Mouse (Mus musculus) adrenal gland, postnatal 25 days (tissue): ENCODE results near the gene Vcam1. TPM values are rescaled to one million over a fixed set of nuclear protein-coding genes. Genes with fewer than 3 reads are reported as not detected.

Experiments used
- DNase-seq: peaks from one replicate; pipeline ENCODE4 v3.0.0; 2021; ENCODE audit warnings: mixed read lengths
- long read RNA-seq: library from polyadenylated mRNA; stranded (forward); transcript quantifications from one replicate; pipeline ENCODE4 v2.0.0, GENCODE M21; 2021
- total RNA-seq: library from RNA; stranded (reverse); gene quantifications from 2 replicates; pipeline ENCODE4 v1.2.3, GENCODE M21; 2021

The Vcam1 gene
- 10.8 and 13.1 TPM in 2 replicates for total RNA-seq
- long read RNA-seq, transcript Vcam1-201 (9 exons, 3,469 nt): major isoform, 17 of 32 reads
- long read RNA-seq, partial matches to known transcripts: 10 of 32 reads
- long read RNA-seq, other reads (novel, unspliced or antisense): 3 of 32 reads

DNA sequence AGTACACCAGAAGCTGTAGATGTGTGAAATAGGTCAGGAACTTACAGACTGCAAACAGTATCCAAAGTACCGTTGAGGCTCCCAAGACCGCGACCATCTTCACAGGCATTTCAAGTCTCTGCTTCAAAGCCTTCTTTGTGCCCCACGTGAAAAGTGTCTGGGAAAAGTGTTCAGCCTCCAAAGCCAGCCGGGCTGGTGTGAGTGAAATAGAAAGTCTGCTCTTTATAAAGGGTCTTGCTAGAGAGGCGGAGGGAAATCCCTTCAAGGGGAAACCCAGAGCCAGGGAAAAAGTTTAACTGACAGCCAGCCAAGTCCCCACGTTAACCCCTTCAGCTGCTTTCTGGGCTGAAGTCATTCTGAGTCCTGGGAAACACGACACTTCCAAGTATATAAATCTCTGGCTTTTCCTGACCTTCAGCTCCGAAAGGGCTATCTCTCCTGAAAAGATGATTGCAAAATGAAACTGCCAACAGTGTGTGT is at the start of gene Vcam1:
TSS of gene Vcam1 (minus strand) at position 430 of the 480 bp plus-strand sequence.
- peak; percentile 7 for DNase-seq

DNA sequence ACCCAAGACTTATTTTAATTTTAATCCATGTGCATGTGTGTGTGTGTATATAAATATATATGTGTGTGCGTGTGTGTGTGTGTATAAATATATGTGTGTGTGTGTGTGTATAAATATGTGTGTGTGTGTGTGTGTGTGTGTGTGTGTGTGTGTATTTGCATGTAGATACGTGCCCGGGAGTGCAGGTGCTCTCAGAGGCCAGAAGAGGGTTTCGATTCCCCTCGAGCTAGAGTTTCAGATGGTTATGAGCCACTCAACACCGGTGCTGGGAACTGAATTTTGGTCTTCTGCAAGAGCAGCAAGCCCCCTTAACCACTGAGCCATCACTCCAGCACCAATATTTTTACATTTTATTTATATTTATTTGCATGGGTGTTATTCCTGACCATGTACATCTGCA is 45.6 kb upstream of the Vcam1 start:
- DNase-seq: no peak

DNA sequence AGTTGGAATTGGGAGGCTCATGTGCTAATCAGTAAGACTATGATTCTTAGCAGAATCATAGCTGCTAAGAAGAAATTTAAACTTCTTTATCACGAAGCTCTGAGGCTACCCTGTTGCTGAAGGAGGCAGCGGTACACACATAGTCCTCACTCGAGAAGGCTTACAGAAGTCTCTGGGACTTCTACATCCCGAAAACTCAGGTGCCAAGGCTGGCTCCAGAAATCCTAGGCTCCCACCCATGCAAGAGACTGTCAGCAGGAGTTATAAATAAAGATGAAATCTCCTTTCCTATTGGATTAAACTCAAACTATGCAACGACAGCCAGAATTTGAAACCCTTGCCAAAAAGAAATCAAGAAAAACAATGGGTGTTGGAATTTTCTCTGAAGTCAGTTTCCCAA is 42.0 kb upstream of the Vcam1 start:
- DNase-seq: no peak

DNA sequence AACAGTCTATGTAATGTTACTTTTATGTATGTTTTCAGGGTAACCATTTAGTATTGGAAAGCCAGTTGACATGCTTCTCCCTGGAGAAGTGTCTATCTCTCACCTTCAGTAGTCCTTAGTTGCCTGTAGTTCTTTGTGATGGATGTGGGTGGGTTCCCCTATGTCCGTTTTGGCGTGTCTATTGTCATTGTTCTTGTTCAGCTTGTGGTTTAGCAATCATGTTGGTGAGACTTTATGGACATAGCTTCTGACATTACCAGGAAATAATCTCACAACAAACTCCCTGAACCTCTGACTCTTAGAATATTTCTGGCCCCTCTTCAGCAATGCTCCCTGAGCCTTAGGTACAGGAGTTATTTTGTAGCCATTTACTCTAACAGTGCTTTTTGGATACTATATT is 38.6 kb upstream of the Vcam1 start:
- DNase-seq: no peak

DNA sequence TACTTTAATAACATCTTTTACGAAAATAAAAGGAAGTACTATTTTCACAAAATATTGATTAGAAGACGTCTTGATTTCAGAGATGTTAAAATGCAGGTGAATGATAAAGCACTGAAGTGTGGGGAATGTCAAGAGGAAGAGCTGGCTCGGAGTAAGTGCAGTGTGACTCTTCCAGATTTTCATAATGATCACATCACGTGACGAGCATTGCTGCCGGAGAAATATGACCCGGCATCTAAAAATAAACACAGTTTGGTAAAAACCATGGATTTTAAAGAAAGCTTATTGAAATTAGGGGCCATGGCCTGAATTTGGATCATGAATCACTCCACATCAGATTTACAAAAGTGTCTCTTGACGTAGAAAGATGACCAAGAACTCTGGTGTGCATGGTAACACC is 36.8 kb upstream of the Vcam1 start:
- DNase-seq: no peak

DNA sequence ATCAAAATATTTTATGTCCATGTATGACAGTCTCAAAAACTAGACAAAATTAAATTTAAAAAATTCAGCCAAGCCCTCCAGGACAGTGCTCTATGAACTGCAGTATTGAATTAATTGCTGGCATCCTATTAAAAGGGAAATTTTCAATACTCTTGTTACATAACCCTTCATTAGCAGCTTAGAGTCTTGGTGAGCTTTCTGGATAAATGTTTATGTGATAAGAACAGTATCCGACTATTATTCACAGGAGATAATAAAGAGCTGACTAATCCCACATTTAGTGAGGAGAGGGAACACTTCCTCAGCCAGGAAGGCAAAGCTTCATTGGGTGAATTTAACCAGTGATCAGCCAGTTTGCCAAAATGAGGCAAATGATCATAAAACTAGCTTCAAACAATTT is 35.5 kb upstream of the Vcam1 start:
- no peak for DNase-seq

DNA sequence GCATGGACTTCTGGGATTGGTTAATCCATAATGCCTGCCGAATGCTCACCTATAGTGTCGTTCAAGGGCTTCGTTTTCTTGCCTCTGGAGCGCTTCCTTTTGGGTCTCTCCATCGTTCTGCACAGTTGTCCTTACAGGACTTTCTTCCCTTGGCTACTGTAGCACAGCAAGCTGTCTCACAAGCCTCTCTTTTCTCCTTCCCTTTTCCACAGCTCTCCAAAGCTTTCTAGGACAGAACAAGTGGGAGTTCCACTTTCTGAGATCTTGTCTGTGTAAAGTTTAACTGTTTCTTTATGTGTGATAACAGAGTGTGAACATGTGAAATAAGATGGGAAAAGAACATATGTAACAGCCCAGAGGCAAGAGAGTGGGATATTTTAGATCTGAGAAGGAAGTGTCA is 34.0 kb upstream of the Vcam1 start:
- no peak for DNase-seq

DNA sequence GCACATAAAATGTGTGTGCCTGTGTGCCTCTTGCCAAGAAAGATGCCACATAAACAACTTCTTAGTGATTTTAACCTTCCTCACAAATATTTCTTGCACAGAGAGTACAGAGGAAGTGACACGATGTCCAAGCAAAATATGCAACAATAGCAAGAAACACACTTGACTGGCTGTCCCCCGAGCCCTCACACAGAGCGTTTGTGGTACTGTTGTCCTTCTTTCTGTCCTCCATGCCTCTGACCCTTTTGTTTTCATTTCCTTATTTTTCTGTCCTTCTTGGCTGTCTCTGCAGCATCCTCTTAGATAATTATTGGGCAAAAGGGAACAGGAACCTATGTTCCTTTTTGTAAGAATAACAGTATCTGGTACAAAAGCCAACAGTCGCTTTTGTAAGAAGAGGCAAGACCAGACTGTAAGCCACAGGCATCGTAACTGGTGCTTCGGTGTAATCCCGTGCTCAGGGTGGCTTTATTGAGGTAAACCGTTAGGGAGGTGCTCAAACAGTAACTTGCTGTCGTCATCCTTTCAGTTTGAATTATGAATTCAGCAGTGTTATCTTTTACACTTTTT is 32.7 kb upstream of the Vcam1 start:
- no peak for DNase-seq

DNA sequence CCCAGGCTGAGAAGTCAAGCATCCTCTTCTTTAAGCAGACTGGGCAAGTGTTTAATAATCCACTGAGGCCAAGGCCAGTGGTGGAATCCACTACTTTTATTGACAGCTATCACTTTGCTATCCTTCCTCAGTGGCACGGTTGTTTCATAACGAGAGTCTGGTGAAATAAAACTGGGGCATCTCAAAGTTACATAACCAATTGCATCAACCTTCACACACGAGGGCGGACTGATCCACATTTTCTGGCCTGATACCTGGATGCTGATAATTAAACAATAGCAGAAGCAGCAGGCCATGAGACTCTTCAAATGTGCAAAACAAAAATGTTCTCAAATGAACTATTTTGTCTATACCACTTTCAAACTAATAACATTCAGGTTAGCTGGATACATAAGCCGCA is 29.9 kb upstream of the Vcam1 start:
- DNase-seq: no peak

DNA sequence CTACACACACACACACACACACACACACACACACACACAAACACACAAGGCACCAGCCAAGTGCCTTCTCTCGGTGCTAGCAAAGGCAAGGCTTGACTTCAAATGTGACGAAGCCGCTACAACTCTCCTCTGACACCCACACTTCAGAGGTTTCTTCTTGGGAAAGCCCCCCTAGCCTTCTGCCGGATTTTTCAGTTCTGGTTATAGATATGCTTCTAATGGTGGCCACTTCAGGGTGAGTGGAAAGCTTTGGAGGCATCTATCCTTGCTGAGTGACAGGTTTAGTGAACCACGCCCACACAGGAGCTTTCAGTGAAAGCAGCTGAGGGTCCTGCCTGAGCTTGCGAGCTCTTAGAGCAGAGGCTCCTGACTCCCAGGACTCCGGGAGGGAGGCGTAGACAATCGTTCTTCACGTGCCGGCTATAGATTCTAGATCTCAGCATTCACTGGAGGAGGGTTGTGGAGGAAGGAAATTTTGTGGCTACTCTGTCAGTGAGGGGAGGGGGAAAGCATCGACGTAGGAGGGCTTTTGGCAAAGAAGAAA is 28.0 kb upstream of the Vcam1 start:
- no peak for DNase-seq

DNA sequence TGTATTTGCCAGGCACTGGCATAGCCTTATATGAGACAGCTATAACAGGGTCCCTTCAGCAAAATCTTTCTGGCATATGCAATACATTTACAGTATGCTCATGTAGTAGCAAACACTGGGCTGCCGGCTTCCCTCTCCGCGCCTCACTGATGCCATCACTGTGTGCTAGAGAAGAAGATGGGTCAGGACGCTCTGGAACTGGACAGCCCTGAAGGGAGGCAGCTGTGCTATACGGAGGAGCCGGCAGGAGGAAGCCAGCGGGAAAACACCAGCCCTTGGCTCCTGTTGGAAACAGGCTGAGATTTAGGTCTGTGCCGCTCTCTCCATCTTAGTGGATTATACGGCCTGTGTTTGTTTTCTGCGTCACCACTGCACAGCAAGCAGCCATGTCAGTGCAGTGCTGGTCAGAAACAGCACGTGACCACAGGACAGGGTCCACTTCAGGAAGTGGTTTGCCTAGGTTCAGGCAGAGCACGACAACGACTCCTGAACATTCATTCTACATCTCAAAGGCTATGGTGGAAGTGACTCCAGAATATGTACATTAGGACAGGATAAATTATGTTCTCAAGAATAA is 20.7 kb upstream of the Vcam1 start:
- no peak for DNase-seq

DNA sequence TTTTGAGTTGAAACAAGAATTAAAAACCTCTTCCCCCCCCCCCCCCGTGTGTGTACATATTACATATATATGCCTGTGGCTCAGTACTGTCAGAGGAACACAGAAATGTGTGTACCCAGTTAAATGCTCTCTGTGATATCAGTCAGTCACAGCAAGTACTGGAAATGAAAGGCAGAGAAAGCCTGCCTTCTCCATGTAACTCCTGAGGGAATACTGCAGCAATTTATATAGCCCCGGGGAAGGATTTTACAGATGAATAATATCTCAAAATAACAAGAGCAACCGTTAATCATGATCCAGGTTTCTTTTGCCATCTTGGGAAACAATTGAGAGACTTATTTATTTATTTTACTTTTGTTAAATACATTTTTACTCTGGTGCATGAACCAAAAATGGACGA is 19.6 kb upstream of the Vcam1 start:
- no peak for DNase-seq

DNA sequence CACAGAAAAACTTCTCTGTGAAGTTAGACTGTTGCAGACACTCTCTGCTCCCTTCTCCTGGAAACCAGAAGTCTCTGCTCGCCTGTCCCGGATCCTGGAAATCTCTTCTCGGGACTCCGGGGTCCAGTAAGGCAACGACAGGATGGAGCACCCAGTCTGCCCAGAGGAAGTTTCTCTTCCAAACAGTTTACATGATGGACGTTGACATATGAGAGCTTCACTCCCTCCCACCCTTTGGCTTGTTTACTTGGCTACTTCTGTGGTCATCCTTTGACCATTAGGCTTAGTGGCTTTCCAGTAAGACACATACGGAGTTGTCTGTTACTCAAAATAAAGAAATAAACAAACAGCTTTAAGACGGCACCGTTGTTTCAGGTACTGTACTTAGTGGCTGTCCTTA is 19.2 kb upstream of the Vcam1 start:
- DNase-seq: no peak

DNA sequence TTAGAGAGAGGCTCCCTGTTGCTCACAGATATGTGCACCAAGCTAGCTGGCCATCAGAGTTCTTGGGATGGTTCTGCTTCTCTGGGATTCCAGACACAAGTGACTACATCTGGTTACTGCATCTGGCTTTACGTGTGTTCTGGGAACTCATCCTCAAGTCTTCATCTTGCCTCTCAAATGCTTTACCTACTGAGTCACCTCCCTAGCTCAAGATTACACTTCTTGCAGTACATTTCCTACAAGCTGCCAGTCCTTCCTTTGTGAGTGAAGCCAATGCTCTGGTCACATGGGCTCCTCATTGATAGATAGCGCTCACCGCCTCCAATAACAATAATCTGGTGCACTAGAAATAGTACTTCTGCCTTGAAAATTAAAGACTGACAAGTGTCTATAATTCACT is 11.7 kb upstream of the Vcam1 start:
- DNase-seq: no peak

DNA sequence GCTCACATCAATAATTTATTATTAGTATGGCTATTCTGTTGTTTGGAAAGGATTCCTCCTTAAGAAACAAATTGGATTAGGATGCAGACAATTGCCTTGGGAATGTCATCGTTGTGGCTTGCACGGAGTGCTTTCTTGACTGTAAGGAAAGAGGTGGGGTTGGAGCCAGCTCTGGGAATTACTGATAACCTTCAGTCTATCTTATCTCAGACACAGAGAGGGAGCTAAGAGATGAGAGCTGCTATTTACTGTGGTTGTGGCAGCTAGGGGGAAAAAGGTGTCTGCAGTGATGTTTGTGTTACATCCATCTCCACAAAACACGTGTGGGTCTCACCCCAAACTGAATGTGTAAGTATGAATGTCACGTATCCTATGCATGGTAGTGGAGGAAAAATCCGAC is 9.5 kb upstream of the Vcam1 start:
- no peak for DNase-seq

DNA sequence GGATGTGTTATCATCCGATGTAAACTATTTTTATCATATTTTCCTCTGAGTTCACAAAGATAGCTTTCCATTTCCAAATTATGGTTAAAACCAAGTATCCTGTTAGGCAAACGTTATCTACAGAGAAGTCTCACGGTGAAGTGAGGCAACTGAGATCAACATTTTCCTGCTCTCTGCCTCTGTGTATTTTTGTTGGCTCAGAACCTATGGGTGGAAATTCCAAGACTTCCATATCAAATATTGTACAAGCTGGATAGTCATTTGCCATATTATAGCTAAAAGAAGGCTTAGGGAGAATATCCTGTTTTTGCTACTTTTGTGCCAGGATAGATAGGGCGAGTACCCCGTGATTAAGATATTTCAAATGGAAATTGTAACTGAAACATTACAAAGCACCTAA is 8.6 kb upstream of the Vcam1 start:
- DNase-seq: no peak

DNA sequence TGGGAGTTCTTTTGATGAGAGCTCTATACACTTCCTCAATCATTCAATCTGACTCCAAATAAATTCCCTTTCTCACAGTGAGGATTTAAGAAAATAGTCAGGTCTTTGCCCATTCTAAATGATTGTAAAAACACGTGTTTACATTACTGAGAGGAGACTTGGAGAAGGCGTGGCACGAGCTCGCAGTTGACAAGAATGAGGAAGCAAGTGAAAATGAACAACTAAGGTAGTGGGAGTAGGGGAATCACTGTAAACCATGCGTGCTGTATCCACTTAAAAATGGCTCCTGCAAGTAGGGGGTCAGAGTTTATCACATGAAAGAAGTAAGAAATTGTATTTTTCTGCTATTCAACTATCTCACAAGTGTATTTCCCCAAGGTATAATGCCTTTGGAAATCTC is 3.9 kb upstream of the Vcam1 start:
- no peak for DNase-seq

DNA sequence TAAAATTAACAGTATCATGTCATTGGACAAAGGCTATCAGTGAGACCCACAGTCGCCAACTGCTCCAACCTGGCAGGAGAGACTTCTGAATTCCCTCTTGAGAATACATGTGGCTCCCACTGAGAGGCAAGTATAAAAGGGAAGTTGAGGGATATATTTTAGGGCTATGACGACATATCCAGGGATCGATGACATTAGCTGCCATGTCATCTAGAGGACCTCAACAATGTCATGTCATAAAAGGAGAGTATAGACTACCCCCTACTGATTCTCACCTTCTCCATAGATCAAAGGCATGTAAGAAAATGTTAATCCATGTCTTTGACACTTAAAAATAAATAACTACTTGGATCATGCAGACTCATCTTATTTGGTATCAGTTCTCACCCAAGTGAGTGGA is 1.2 kb upstream of the Vcam1 start:
- DNase-seq: no peak

DNA sequence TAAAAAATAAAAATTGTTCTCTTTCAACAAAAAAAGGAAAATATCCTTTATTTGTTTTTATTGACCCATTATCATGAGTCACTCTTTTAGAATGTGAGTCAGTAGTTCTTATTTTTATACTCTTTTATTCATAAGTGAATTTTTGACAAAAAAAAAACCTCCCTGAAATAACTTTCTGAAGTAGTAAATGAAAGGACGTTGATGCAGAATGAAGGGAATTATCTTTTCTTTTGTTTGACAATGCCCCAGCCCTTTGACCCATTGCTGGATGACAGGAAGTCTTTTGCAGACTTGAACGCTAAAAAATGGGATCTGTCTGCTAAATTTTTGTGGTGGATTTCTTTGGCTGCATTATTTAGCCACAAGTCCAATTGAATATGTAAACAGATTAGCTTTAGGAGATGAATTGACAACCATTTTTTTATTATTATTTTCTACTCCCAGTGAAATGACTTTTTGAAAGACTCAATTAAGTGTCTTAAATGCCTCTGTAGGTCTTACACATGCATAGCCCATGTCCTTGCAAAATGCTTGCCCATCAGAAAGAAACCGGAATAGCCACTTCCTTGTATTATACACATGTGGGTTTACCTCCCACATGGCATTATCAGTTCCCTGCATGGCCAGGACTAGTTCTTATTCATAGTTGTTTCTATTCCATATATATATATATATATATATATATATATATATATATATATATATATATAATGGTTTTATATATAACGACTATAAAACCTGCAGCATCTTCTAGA is 530 bp upstream of the Vcam1 start:
- no peak for DNase-seq

DNA sequence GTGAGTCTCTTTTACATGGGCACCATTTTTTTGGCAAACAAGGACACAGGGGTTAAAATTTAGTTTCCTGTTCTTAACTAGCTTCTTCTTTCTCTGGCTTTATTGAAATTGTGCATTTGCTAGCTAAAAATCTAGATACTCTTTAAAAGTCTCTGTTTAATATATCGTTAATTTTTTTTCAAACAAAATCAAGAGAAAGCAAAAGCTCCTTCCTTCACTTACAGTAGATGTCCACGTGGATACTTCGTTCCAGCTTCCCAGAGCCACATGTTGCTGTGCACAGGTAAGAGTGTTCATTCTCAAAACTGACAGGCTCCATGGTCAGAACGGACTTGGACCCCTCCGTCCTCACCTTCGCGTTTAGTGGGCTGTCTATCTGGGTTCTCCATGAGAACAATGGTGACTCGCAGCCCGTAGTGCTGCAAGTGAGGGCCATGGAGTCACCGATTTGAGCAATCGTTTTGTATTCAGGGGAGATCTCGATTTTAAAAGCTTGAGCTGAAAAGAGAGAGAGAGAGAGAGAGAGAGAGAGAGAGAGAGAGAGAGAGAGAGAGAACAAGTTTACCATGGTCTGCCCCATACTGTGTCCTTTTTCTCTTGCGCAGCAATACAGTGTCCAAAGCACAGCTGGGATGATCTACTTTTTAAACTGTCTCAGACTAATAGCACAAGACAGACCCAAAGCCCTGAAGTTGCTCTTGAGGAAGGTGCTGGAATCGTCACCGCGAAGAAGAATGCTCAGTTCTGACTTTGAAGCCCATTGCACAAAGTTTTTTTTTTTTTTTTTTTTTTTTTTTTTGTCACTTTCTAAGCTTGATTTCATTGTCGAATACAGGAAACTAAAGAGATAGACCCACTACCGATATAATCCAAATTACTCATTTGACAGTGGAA is 930 bp downstream of the Vcam1 start:
- no peak for DNase-seq

DNA sequence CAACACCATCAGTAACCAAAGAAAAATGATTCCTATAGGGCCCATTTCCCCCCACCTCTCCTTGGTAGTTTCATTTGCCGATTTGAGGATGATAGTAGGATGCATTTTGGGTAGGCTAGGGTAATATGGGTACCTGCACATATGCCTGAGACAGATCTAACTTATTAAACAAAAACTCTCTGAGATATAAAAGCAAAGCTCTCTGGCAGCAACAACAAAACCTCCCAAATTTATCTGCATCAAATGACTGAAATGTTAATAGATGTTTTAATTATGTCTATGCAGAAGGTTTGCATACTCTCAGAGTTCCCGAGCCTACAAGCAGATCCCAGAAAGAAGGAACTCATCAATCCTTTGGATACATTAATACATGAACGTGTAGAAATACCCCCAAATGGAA is 1.7 kb downstream of the Vcam1 start:
- no peak for DNase-seq

DNA sequence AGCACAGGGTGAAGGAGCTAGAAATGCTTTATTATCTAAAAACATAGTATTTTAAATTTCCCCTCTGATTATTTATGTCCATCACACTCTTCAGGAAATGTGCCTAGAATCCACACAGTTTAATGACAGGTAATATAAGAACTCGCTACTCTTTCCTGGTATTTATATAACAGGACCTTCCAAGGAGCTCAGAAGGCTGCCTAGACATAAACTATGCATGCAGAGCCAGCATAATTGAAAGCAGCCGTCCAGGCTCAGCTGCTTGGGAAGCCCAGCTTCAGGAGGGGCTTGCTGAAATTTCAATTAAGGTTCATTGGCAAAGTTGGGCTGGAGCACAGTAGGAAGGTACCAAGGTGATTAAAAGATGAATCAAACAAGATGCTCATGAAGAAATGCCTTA is 2.2 kb downstream of the Vcam1 start:
- DNase-seq: no peak
